Mouse (Mus musculus): ENCODE measurements around the gene Agrp.
"Not testable (repeated sequence)": the region's sequence is repeated elsewhere in the genome, so short reads cannot be mapped to it uniquely, and the experiment has no call there.

Gene Agrp

GRCm38 (mm10) chr8:105601301-105601700, 35.9 kb downstream of the Agrp start:
- DNase-seq (ENCODE audit: low read depth, low spot score) = no peak

GRCm38 (mm10) chr8:105598777-105599176, 38.4 kb downstream of the Agrp start:
- no peak for DNase-seq (ENCODE audit: low read depth, low spot score)

DNA sequence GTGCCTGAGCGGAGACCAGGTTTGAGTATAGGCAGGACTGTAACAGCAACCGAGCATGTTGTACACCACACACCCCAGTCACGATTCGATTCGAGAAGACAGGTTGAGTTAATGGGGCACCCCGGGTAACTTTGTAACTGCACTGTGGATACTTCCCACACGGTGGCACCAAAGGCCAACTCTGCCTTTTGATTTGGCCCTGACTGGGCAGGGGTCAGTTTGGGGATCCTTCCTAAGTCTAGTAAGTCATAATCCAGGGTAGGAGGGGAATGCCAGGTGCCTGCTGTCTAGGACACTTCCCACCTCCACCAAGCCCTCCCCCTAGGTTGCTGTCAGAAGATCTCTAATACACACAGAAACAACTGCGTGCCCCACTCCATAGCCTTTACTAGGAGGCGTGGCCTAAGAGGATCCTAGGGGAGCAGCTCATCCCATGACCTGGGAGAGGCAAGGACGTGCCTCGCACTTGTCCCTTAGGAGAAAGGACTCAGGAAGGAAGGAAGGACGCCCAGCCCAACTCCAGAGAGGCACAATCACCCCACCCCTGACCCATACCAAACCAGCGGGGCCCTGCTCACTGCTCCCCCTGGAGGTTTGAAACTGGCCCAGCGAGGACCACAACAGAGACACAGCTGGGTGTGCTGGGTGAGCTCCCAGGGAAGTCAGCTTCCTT, 40.7 kb downstream of the Agrp start:
- DNase-seq (ENCODE audit: low read depth, low spot score) = no peak

GRCm38 (mm10) chr8:105594451-105595242, 42.5 kb downstream of the Agrp start:
- DNase-seq (ENCODE audit: low read depth, low spot score) = no peak

GRCm38 (mm10) chr8:105593859-105594258, 43.3 kb downstream of the Agrp start:
- peak; percentile 50 for DNase-seq (ENCODE audit: low read depth, low spot score)

DNA sequence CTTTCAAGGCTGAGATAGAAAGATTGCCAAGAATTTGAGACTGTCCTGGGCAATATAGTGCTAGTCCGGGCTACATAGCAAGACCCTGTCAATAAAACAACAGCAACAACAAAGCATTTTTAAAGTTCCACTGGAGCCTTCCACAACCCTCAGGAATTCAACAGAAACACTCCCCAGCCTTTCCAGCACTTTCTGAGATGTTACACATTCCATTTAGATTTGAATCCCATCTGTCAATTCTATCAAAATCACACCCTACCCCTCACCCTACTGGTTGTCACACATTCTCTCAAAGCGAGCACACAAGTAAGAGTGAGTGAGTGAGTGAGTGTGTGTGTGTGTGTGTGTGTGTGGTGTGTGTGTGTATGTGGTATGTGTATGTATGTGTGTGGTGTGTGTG, 44.8 kb downstream of the Agrp start:
- no peak for DNase-seq (ENCODE audit: low read depth, low spot score)

DNA sequence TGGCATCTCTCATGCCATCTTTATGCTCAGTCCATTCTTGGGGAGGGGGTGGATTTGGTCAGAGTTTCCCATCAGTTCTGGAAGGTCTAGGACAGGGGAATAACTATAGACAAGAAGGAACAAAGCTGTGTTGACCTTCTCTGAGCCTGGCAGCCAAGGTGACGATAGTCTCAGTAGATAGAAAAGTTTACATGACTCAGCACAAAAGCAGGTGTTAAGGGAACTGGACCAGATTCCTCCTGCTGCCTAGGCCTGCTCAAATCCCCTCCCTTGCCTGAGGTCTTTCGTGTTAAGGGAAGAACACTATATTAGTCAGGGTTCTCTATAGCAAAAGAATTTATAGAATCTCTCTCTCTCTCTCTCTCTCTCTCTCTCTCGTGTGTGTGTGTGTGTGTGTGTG, 57.5 kb downstream of the Agrp start:
- DNase-seq (ENCODE audit: low read depth, low spot score) = no peak

DNA sequence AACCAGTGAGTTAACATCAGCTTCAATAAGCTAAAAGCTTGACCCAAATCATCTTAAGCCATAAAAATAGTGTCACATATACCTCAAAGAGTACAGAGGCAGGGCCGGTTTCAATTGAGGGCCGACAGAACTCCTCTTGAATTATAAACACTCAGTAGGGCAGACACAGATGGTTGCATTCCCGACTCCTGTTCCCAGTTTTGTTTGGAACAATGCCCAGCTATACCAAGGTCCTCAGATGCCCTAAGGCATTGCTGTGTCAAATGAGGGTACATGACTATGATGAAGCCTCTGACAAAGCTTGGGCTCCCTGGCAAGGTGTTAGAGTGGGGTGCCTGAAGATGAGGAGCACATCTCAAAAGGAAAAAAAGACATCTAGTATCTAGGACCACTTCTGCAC, 61.7 kb downstream of the Agrp start:
- no peak for DNase-seq (ENCODE audit: low read depth, low spot score)

- DNase-seq (ENCODE audit: low read depth, low spot score) = no peak
These were observed 62.5 kb downstream of the Agrp start for GRCm38 (mm10) chr8:105574741-105575140.

DNA sequence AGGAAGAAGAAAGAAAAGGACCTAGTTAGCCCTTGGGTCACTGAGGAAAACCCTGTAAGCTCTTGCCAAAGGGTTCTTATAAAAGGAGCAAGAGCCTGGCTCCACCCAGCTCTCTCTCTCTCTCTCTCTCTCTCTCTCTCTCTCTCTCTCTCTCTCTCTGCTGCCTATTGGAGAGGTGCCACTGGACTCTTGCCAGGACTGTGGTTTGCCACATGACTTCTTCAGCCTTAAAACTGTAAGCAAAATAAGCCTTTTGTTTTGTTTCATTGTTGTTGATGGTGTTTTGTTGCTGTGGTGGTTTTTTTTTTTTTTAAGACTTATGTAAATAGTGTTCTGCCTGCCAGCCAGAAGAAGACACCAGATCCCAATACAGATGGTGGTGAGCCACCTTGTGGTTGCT, 63.8 kb downstream of the Agrp start:
- DNase-seq (ENCODE audit: low read depth, low spot score) = no peak

DNA sequence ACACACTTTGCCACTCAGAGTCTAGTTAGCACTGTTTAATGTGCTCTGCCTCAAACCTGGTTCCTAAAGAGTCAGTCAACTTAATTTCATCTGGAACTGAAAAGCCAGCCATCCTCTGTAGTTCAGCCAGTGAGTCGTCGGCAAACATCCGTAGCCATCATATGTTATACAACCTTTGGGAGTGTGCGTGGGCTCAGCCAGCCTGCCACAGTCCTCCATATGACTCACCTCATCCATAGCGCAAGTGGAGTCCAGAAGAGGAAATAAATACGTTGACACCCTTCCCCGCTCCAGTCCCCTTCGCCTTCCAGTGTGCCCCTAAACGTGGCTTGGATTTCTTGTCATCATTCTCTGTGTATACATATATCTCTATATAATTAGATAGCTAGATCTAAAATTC, 65.4 kb downstream of the Agrp start:
- peak; percentile 60 for DNase-seq (ENCODE audit: low read depth, low spot score)

DNA sequence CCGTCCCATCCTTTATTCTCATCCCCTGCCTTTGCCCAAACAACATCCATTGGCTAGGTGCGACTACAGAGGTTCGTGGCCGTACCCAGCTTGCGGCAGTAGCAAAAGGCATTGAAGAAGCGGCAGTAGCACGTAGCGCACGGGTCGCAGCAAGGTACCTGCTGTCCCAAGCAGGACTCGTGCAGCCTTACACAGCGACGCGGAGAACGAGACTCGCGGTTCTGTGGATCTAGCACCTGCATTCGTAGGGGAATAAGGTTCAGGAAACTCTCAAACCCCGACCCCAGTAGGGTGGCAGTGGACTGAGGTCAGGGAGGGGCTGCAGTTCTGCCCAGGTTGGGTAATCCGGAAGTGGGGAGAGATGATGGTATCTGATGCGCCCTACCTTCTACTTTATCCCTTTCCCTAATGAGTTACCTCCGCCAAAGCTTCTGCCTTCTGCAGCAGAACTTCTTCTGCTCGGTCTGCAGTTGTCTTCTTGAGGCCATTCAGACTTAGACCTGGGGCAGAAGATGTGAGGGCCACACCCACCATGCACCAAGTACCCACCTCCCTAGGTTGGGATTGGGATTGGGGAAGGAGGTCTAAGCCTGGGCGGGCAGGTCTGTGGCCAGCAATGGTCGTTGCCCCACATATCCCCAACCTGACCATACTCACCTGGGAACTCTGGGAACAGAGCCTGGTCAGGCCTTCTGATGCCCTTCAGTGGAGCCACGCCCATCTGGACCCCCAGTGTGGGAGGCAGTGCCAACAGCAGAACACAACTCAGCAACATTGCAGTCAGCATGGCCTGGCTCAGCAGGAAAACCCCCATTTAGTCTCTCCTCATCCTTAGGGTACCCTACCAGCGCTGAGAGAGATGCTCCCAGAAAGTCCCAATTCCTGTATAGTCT, 70.2 kb downstream of the Agrp start:
- no peak for DNase-seq (ENCODE audit: low read depth, low spot score)

- peak; percentile 99 for DNase-seq (ENCODE audit: low read depth, low spot score)
These were observed 71.1 kb downstream of the Agrp start, which contains the start of gene Atp6v0d1 for GRCm38 (mm10) chr8:105565952-105566702. Gene Atp6v0d1, minus strand, starts transcription at chr8:105566047.

- DNase-seq (ENCODE audit: low read depth, low spot score) = peak; percentile 19
These were observed 71.8 kb downstream of the Agrp start for GRCm38 (mm10) chr8:105565401-105565881.

DNA sequence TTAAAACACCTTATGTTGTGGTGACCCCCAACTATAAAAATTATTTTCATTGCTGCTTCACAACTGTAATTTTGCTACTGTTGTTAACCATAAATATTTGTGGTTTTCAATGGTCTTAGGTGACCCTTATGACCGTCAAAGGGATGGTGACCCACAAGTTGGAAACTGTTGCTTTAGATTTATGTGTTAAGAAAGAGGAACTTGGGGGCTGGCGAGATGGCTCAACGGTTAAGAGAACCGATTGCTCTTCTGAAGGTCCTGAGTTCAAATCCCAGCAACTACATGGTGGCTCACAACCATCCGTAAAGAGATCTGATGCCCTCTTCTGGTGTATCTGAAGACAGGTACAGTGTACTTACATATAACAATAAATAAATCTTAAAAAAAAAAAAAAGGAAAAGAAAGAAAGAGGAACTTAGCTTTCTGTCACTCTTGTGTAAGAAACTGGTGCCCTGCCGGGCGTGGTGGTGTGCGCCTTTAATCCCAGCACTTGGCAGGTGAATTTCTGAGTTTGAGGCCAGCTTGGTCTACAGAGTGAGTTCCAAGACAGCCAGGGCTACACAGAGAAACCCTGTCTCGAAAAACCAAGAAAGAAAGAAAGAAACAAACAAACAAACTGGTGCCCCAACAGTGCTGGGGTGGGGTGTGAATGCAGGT, 72.5 kb downstream of the Agrp start:
- DNase-seq (ENCODE audit: low read depth, low spot score) = not testable (repeated sequence)

DNA sequence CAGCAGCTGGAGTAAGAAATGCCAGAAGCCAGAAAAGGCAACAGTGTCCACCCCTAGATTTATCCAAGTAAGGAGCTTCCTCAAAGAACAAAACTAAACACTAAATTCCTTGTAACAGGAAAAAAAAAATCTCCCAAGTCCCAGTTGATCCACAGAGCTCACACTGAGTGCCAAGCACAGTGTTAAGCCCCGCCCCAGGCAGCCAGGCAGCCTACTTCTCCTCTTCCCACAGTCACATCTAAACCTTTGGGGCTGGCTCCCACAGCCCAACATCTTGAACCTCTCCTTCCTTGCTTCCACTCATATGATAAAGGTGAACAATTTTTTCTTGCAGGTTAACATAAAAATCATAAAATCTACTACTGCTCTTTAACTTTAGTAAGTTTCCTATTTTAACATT, 73.3 kb downstream of the Agrp start:
- no peak for DNase-seq (ENCODE audit: low read depth, low spot score)

DNA sequence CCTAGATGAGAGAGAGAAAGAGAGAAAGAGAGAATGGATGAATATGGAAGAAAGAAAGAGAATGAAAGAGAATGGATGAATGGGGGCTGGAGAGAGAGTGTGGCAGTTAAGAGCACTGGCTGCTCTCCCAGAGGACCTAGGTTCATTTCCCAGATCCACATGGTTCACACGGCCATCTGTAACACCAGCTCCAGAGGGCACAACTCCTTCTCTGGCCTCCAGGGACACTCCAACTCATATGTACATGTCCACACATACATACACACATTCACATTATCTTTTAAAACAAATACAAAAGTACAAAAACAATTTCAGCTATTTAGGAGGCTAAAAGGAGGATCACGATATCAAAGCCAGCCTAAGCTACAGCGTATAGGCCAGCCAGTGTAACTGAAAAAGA, 74.3 kb downstream of the Agrp start:
- no peak for DNase-seq (ENCODE audit: low read depth, low spot score)

DNA sequence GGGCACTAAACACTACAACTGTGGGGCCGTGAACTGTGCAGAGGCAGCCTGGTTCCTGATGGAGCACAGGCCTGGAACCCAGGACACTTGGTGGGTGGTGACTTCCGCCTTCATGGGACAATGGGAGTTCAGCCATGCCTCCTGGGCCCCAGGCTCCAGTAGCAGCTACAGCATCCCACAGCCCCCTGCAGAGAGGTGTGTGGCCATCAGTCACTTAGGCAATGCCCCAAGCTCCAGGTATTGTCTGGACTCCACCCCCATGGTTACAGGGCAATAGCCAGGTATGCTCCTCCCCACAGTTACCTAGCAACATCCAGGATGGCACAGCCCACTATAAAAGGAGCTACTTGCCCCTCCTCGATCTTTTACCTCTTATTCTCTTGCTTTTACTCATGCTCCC, 82.0 kb downstream of the Agrp start:
- no peak for DNase-seq (ENCODE audit: low read depth, low spot score)

- DNase-seq (ENCODE audit: low read depth, low spot score) = peak; percentile 48
These were observed 83.1 kb downstream of the Agrp start for GRCm38 (mm10) chr8:105554087-105554486.

DNA sequence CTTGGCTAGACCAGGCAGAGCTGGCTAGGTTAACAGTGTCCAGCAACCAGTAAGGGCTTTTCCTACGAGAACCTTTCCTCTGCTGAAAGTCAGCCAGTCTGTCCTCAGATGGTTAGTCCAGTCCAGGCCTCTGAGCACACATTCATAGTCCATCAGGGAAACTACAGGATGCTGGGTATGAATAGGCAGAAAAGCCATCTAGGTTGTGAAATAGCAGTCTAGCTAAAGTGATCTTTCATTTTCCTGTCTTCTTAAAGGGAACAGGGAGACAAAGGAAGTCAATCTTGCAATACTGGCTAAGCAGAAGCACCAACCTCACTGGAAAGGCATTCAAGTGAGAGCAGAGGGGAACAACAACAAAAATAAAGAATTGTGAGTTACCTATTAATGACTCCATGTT, 84.4 kb downstream of the Agrp start:
- no peak for DNase-seq (ENCODE audit: low read depth, low spot score)

DNA sequence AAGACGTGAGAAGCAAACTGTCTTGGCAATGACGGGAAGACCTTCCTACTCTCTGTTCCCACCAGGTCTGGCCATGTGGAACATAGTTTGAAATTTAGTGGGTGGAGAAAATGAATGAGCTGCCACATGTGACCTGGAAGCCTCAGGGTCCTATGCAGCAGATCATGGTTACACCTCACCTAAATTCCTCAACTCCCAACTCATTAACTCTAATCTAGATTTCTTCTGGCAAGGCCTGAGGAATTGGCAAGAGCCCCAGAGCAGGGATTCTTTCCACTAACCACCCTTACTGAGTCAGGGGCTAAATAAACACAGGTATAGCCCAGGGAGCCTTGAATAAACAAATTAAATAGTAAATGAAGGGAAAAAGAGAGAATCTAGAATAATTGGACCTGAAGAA, 85.2 kb downstream of the Agrp start:
- no peak for DNase-seq (ENCODE audit: low read depth, low spot score)

Data from telencephalon, adult 2 months (tissue).